Mouse (Mus musculus) lung, adult 2 months (tissue): ENCODE data around the gene Cd300lf.

Experiments
- CTCF ChIP-seq: fragments of 200-500 bp; IDR thresholded peaks from 2 replicates; pipeline ENCODE4 v1.5.1; 2011; ENCODE audit warnings: mild to moderate bottlenecking, low read length, control low read depth; ENCODE audit not compliant: insufficient read depth
- POLR2A ChIP-seq: fragments of 200-500 bp; IDR thresholded peaks from 2 replicates; pipeline ENCODE4 v1.6.1; 2011; ENCODE audit warnings: low read depth, mild to moderate bottlenecking, control low read depth, low read length, borderline replicate concordance; ENCODE audit errors: extremely low read depth

- TF ChIP-seq CTCF (no peak), POLR2A (peak; percentile 99)
Measured at GRCm38 (mm10) chr11:115162832-115163480, 29.2 kb upstream of the Cd300lf start, which contains the start of gene Slc9a3r1.
